Mouse (Mus musculus): ENCODE results near the gene 4833439L19Rik.

- no peak for TF ChIP-seq EP300 (IDR thresholded peaks at IDR 0.05; ENCODE audit: low read depth)
- TF ChIP-seq CTCF (IDR thresholded peaks at IDR 0.05; ENCODE audit: low read depth) = no peak; the same call in 1 of the 2 replicates
These were observed 25.0 kb upstream of the 4833439L19Rik start, which contains the start of the genes Nop16 and Higd2a for GRCm38 (mm10) chr13:54589996-54590951.
